14 mouse cellular contexts compared by ENCODE assay signal in genomic region chr4:147586511-147587473, GRCm38 (mm10). TPM values are rescaled to one million over a fixed set of nuclear protein-coding genes. Genes with fewer than 3 reads are reported as not detected.
DNase-seq lines count a peak whose midpoint lies in the region; ATAC-seq lines count a peak whose summit lies in the region.
"Had no signal": no experiment of that assay in that cellular context is flagged by ENCODE, and none has a peak within 500 bp of the region (broad histone marks: within the 10 kb centered on the region; RNA-seq: fewer than 3 reads in every experiment).

No protein-coding gene starts in this region.

- peaks cover 26% of the 10 kb centered on the region for H3K9me3 ChIP-seq in heart, embryonic 14.5 days (ENCODE audit: control insufficient read depth, low read length)
- H3K9me3 ChIP-seq in liver, embryonic 16.5 days (replicated peaks; ENCODE audit: control insufficient read depth, low read length) = peaks cover 3% of the 10 kb centered on the region; the same call in 1 of the 2 replicates
- peaks cover 22% of the 10 kb centered on the region for H3K9me3 ChIP-seq in liver, embryonic 12.5 days (replicated peaks)
- peaks cover 10% of the 10 kb centered on the region for H3K9me3 ChIP-seq in embryonic facial prominence, embryonic 12.5 days

- 45% methylated on average over 1 of the region's 1 CpGs for WGBS in heart, embryonic 14.5 days
- WGBS in liver, embryonic 16.5 days (ENCODE audit: insufficient replicate concordance) = 40% methylated on average over 1 of the region's 1 CpGs
- 42% methylated on average over 1 of the region's 1 CpGs for WGBS in liver, embryonic 12.5 days (ENCODE audit: insufficient replicate concordance)
- 68% methylated on average over 1 of the region's 1 CpGs for WGBS in embryonic facial prominence, embryonic 12.5 days

- intact Hi-C loops in heart, postnatal 10 days (cut with DNase I) = loop anchor here (5.0 kb wide), 1 partner anchor 69 kb away; no protein-coding TSS in a partner anchor

- no peaks in the 10 kb centered on the region for H3K27me3 ChIP-seq in heart, embryonic 14.5 days (ENCODE audit: control insufficient read depth, insufficient read depth, low read length)
- no peaks in the 10 kb centered on the region for H3K27me3 ChIP-seq in liver, embryonic 16.5 days (ENCODE audit: control insufficient read depth, insufficient read depth, low read depth, low read length)
- H3K27me3 ChIP-seq in liver, embryonic 12.5 days (replicated peaks) = no peaks in the 10 kb centered on the region
- no peaks in the 10 kb centered on the region for H3K27me3 ChIP-seq in embryonic facial prominence, embryonic 12.5 days

- DNase-seq in heart, postnatal 10 days = no peak
- DNase-seq in thymus, postnatal 0 days (ENCODE audit: low spot score) = no peak
- no peak for DNase-seq in cerebellum, adult 11-12 months
- DNase-seq: cerebellum, adult 18-20 months; thymus, postnatal 14 days had no signal

- no peak overlapping the region for H3K4me2 ChIP-seq in heart, embryonic 14.5 days (ENCODE audit: low read length)
- H3K4me2 ChIP-seq in liver, embryonic 16.5 days (ENCODE audit: low read depth, low read length) = no peak overlapping the region
- H3K4me2 ChIP-seq in liver, embryonic 12.5 days = no peak overlapping the region
- H3K4me2 ChIP-seq in embryonic facial prominence, embryonic 12.5 days (replicated peaks) = no peak overlapping the region

- H3K9ac ChIP-seq in heart, embryonic 14.5 days (ENCODE audit: low read length) = no peak overlapping the region
- H3K9ac ChIP-seq in liver, embryonic 16.5 days (ENCODE audit: low read depth, low read length) = no peak overlapping the region
- H3K9ac ChIP-seq in liver, embryonic 12.5 days = no peak overlapping the region
- H3K9ac ChIP-seq in embryonic facial prominence, embryonic 12.5 days = no peak overlapping the region
- H3K9ac ChIP-seq: liver, embryonic 14.5 days had no signal

- no peaks in the 10 kb centered on the region for H3K36me3 ChIP-seq in heart, embryonic 14.5 days (ENCODE audit: control insufficient read depth, insufficient read depth, low read length)
- H3K36me3 ChIP-seq in liver, embryonic 16.5 days (ENCODE audit: control insufficient read depth, insufficient read depth) = no peaks in the 10 kb centered on the region
- no peaks in the 10 kb centered on the region for H3K36me3 ChIP-seq in liver, embryonic 12.5 days
- no peaks in the 10 kb centered on the region for H3K36me3 ChIP-seq in embryonic facial prominence, embryonic 12.5 days

- peak; percentile 21; the same call in 1 of the 2 replicates for ATAC-seq in heart, embryonic 14.5 days (ENCODE audit: insufficient number of reproducible peaks, insufficient read depth, low FRiP score, low read depth)
- peak; percentile 30; the same call in 1 of the 2 replicates for ATAC-seq in liver, embryonic 16.5 days (ENCODE audit: low read depth)
- ATAC-seq in liver, embryonic 12.5 days = no peak
- ATAC-seq in embryonic facial prominence, embryonic 12.5 days (ENCODE audit: insufficient number of reproducible peaks, insufficient read depth, low FRiP score, low TSS enrichment) = 0 out of 2 replicates have a peak, but pooled peaks have one; percentile 60
- peak; percentile 38; the same call in 1 of the 2 replicates for ATAC-seq in megakaryocyte, adult 5-6 weeks (ENCODE audit: poor library complexity, severe bottlenecking)
- ATAC-seq: hindbrain, postnatal 0 days had no signal

- H3K27ac ChIP-seq in heart, embryonic 14.5 days (replicated peaks in 1 of 2; ENCODE audit: control insufficient read depth in 1 of 2, insufficient read depth in 1 of 2, low read depth in 2 of 2, low read length in 2 of 2) = no peak overlapping the region
- no peak overlapping the region for H3K27ac ChIP-seq in liver, embryonic 16.5 days (ENCODE audit: low read length)
- H3K27ac ChIP-seq in liver, embryonic 12.5 days = no peak overlapping the region
- no peak overlapping the region for H3K27ac ChIP-seq in embryonic facial prominence, embryonic 12.5 days
- H3K27ac ChIP-seq: hindbrain, postnatal 0 days; kidney, postnatal 0 days; liver, embryonic 14.5 days had no signal

- H3K4me3 ChIP-seq in heart, embryonic 14.5 days (ENCODE audit: control insufficient read depth in 1 of 2, insufficient read depth in 1 of 2, low read depth in 1 of 2, low read length in 2 of 2) = no peak overlapping the region
- H3K4me3 ChIP-seq in liver, embryonic 16.5 days (ENCODE audit: low read depth, low read length) = no peak overlapping the region
- no peak overlapping the region for H3K4me3 ChIP-seq in liver, embryonic 12.5 days
- H3K4me3 ChIP-seq in embryonic facial prominence, embryonic 12.5 days = no peak overlapping the region

- H3K4me1 ChIP-seq in heart, embryonic 14.5 days (ENCODE audit: control insufficient read depth in 2 of 2, insufficient read depth in 2 of 2, low read length in 2 of 2) = no peaks in the 10 kb centered on the region
- H3K4me1 ChIP-seq in liver, embryonic 16.5 days (ENCODE audit: control insufficient read depth, low read depth, low read length) = no peaks in the 10 kb centered on the region
- no peaks in the 10 kb centered on the region for H3K4me1 ChIP-seq in liver, embryonic 12.5 days
- H3K4me1 ChIP-seq in embryonic facial prominence, embryonic 12.5 days = no peaks in the 10 kb centered on the region

RNA-seq across cellular contexts. Expression of gene Zfp985, which starts 33.7 kb away (rescaled TPM):
- not detected in 2 replicates for polyA plus RNA-seq in heart, embryonic 14.5 days (2014; fragmentation: Nextera tagmentation; extraction: Ambion mirVana)
- total RNA-seq in heart, postnatal 10 days (2021) = under 1 TPM; 0.14 to 0.62 TPM
- not detected in 2 replicates for polyA plus RNA-seq in liver, embryonic 16.5 days (2015; fragmentation: Nextera tagmentation; extraction: Ambion mirVana)
- polyA plus RNA-seq in liver, embryonic 12.5 days (2016; fragmentation: Nextera tagmentation; extraction: Ambion mirVana) = 0.21 and 0.29 TPM in 2 replicates
- polyA plus RNA-seq in embryonic facial prominence, embryonic 12.5 days (2016; fragmentation: Nextera tagmentation; extraction: Ambion mirVana) = 0.15 and 0.23 TPM in 2 replicates
- 0.07 and 0.09 TPM in 2 replicates for total RNA-seq in megakaryocyte, adult 5-6 weeks (2015)
- 0.08 TPM in 1 of 2 replicates, not detected in the other for total RNA-seq in megakaryocyte, adult 5-6 weeks (2017)
- 0.76 and 0.85 TPM in 2 replicates for polyA plus RNA-seq in thymus, postnatal 0 days (2015; fragmentation: Nextera tagmentation; extraction: Ambion mirVana)
- total RNA-seq: hindbrain, postnatal 0 days had no signal
- polyA plus RNA-seq: gonadal fat pad, adult 2 months had no signal

RNA-seq across cellular contexts. Expression of gene Gm16503, which starts 46.8 kb away (rescaled TPM):
- polyA plus RNA-seq in heart, embryonic 14.5 days (2014; fragmentation: Nextera tagmentation; extraction: Ambion mirVana) = 0.32 and 0.36 TPM in 2 replicates
- under 1 TPM; 0.34 to 0.47 TPM for total RNA-seq in heart, postnatal 10 days (2021)
- polyA plus RNA-seq in liver, embryonic 16.5 days (2015; fragmentation: Nextera tagmentation; extraction: Ambion mirVana) = 0.04 and 0.08 TPM in 2 replicates
- 0.14 and 0.20 TPM in 2 replicates for polyA plus RNA-seq in liver, embryonic 12.5 days (2016; fragmentation: Nextera tagmentation; extraction: Ambion mirVana)
- 0.56 and 0.87 TPM in 2 replicates for polyA plus RNA-seq in embryonic facial prominence, embryonic 12.5 days (2016; fragmentation: Nextera tagmentation; extraction: Ambion mirVana)
- not detected in 2 replicates for total RNA-seq in megakaryocyte, adult 5-6 weeks (2015)
- not detected in 2 replicates for total RNA-seq in megakaryocyte, adult 5-6 weeks (2017)
- polyA plus RNA-seq in thymus, postnatal 0 days (2015; fragmentation: Nextera tagmentation; extraction: Ambion mirVana) = 0.06 and 0.14 TPM in 2 replicates

RNA-seq across cellular contexts. Expression of gene Zfp979, which starts 55.5 kb away (rescaled TPM):
- polyA plus RNA-seq in heart, embryonic 14.5 days (2014; fragmentation: Nextera tagmentation; extraction: Ambion mirVana) = 3.5 and 4.1 TPM in 2 replicates
- 1 to 10 TPM; 3.2 to 4.4 TPM for total RNA-seq in heart, postnatal 10 days (2021)
- polyA plus RNA-seq in liver, embryonic 16.5 days (2015; fragmentation: Nextera tagmentation; extraction: Ambion mirVana) = 1.1 and 1.6 TPM in 2 replicates
- 7.1 TPM in 2 replicates for polyA plus RNA-seq in liver, embryonic 12.5 days (2016; fragmentation: Nextera tagmentation; extraction: Ambion mirVana)
- polyA plus RNA-seq in embryonic facial prominence, embryonic 12.5 days (2016; fragmentation: Nextera tagmentation; extraction: Ambion mirVana) = 2.1 and 2.6 TPM in 2 replicates
- total RNA-seq in megakaryocyte, adult 5-6 weeks (2015) = 0.27 and 0.62 TPM in 2 replicates
- total RNA-seq in megakaryocyte, adult 5-6 weeks (2017) = 0.37 and 0.65 TPM in 2 replicates
- 1.5 and 2.0 TPM in 2 replicates for polyA plus RNA-seq in thymus, postnatal 0 days (2015; fragmentation: Nextera tagmentation; extraction: Ambion mirVana)
